Mouse (Mus musculus): Measurements from ENCODE around the gene Gm10318. TPM values are rescaled to one million over a fixed set of nuclear protein-coding genes. Genes with fewer than 3 reads are reported as not detected.

Gene Gm10318
- polyA plus RNA-seq, 1 experiment from 2014 or later = not detected

- H3K4me3 ChIP-seq = peak overlapping the region; percentile 42
- DNase-seq (ENCODE audit: low spot score) = no peak
- H3K4me1 ChIP-seq = peaks cover 6% of the 10 kb centered on the region; the same call in 1 of the 2 replicates
- 35% methylated on average over 14 of the region's 14 CpGs for WGBS
- no peaks in the 10 kb centered on the region for H3K9me3 ChIP-seq
- 0 out of 2 replicates have a peak, but pooled peaks cover 8% of the 10 kb centered on the region for H3K27me3 ChIP-seq (ENCODE audit: insufficient read depth, poor library complexity, severe bottlenecking)
- H3K36me3 ChIP-seq = no peaks in the 10 kb centered on the region
- no peak overlapping the region for H3K27ac ChIP-seq
Observed at GRCm38 (mm10) chr10:77864067-77864761, 11.6 kb downstream of the Gm10318 start.

DNA sequence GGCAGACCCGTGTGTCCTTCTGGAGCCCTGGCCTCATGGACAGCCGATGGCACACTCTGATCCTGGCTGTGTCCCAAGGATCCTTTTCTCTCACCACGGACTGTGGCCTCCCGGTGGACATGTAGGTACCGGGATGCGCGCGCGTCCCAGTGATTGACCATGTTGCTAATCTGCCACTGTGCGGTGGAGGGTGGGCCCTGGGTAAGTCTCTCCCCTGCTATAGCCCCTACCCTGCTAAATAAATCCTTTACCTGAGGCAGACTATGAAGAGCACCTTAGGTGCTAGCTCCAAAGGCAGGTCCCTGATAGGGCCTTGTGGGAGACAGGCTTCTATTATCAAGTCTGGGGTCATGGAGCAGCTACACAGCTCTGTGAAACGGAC lies 12.1 kb downstream of the Gm10318 start:
- H3K27ac ChIP-seq = no peak overlapping the region

DNA sequence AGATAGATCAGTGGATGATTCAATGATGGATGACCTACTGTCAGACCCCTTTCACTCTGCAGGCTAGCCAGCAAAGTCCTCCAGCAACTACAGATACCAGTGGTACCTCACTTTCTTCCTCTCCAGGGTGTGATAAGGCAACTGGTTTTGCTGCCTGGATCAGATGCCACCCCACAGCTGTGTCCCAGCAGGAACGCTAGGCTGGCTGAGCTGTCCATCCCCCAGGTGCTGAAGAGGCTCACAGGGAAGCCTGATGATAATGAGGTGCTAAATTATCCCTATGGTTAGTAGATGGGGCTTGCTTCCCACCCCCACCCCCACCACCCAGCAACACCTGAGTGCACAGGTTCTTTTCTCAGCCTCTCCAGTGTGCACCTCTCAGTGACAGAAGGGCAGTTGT lies 14.9 kb downstream of the Gm10318 start:
- no peaks in the 10 kb centered on the region for H3K27me3 ChIP-seq (ENCODE audit: insufficient read depth, poor library complexity, severe bottlenecking)
- H3K4me1 ChIP-seq = peaks cover 6% of the 10 kb centered on the region; the same call in 1 of the 2 replicates
- WGBS = 0% methylated on average over 1 of the region's 1 CpGs
- no peak for DNase-seq (ENCODE audit: low spot score)
- no peak overlapping the region for H3K4me3 ChIP-seq
- H3K27ac ChIP-seq = no peak overlapping the region
- H3K36me3 ChIP-seq = no peaks in the 10 kb centered on the region
- no peaks in the 10 kb centered on the region for H3K9me3 ChIP-seq

More for the DNA sequence above, 12.1 kb downstream of the Gm10318 start:
- no peak for DNase-seq (ENCODE audit: low spot score)
- no peaks in the 10 kb centered on the region for H3K9me3 ChIP-seq
- peak overlapping the region; percentile 42 for H3K4me3 ChIP-seq
- 0 out of 2 replicates have a peak, but pooled peaks cover 8% of the 10 kb centered on the region for H3K27me3 ChIP-seq (ENCODE audit: insufficient read depth, poor library complexity, severe bottlenecking)
- WGBS = 34% methylated on average over 11 of the region's 11 CpGs
- H3K36me3 ChIP-seq = no peaks in the 10 kb centered on the region
- peaks cover 6% of the 10 kb centered on the region; the same call in 1 of the 2 replicates for H3K4me1 ChIP-seq

DNA sequence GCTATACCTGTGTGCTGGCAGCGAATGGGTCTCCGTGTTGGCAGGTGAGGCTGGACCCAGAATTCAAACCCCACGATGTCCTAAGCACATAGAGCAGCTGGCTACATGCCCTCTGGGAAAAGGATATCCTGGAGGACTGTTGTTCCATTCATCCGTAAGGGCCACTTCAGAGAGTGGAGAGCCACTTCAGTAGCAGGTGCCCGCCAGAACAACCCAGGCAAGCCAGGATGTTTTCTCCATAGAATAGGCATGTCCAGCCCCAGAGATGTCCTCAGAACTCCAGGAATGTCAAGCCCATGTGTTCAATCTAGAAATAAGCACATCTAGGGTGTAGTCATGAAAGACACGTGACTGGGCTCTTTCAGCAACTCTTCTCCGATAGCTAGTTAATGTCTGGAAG lies 17.0 kb downstream of the Gm10318 start:
- H3K4me1 ChIP-seq = peaks cover 4% of the 10 kb centered on the region; the same call in 1 of the 2 replicates
- DNase-seq (ENCODE audit: low spot score) = no peak
- no peaks in the 10 kb centered on the region for H3K36me3 ChIP-seq
- H3K27me3 ChIP-seq (ENCODE audit: insufficient read depth, poor library complexity, severe bottlenecking) = no peaks in the 10 kb centered on the region
- H3K4me3 ChIP-seq = no peak overlapping the region
- H3K9me3 ChIP-seq = no peaks in the 10 kb centered on the region
- WGBS = 78% methylated on average over 7 of the region's 7 CpGs
- H3K27ac ChIP-seq = no peak overlapping the region

GRCm38 (mm10) chr10:77878985-77879384 lies 26.3 kb downstream of the Gm10318 start:
- Histone ChIP-seq H3K36me3 (no peaks in the 10 kb centered on the region), H3K4me1 (no peaks in the 10 kb centered on the region), H3K27ac (no peak overlapping the region), H3K4me3 (no peak overlapping the region), H3K9me3 (no peaks in the 10 kb centered on the region), H3K27me3 (ENCODE audit: insufficient read depth, poor library complexity, severe bottlenecking) (no peaks in the 10 kb centered on the region; the same call in 1 of the 2 replicates)
- 61% methylated on average over 6 of the region's 6 CpGs for WGBS
- no peak for DNase-seq (ENCODE audit: low spot score)

GRCm38 (mm10) chr10:77880305-77880704 lies 27.6 kb downstream of the Gm10318 start:
- no peak for DNase-seq (ENCODE audit: low spot score)

GRCm38 (mm10) chr10:77882553-77882952 lies 29.9 kb downstream of the Gm10318 start:
- 79% methylated on average over 5 of the region's 5 CpGs for WGBS
- no peaks in the 10 kb centered on the region for H3K9me3 ChIP-seq
- DNase-seq (ENCODE audit: low spot score) = no peak
- peaks cover 14% of the 10 kb centered on the region; the same call in 1 of the 2 replicates for H3K27me3 ChIP-seq (ENCODE audit: insufficient read depth, poor library complexity, severe bottlenecking)
- H3K36me3 ChIP-seq = no peaks in the 10 kb centered on the region
- no peaks in the 10 kb centered on the region for H3K4me1 ChIP-seq
- no peak overlapping the region for H3K27ac ChIP-seq
- H3K4me3 ChIP-seq = no peak overlapping the region

More at GRCm38 (mm10) chr10:77880305-77880704, 27.6 kb downstream of the Gm10318 start:
- Histone ChIP-seq H3K4me1 (no peaks in the 10 kb centered on the region), H3K9me3 (no peaks in the 10 kb centered on the region), H3K4me3 (no peak overlapping the region), H3K27me3 (ENCODE audit: insufficient read depth, poor library complexity, severe bottlenecking) (no peaks in the 10 kb centered on the region; the same call in 1 of the 2 replicates), H3K27ac (no peak overlapping the region), H3K36me3 (no peaks in the 10 kb centered on the region)
- WGBS = 67% methylated on average over 3 of the region's 3 CpGs

- WGBS = 44% methylated on average over 12 of the region's 12 CpGs
- H3K27me3 ChIP-seq (ENCODE audit: insufficient read depth, poor library complexity, severe bottlenecking) = peaks cover 14% of the 10 kb centered on the region; the same call in 1 of the 2 replicates
- no peak overlapping the region for H3K4me3 ChIP-seq
- peaks cover 5% of the 10 kb centered on the region for H3K9me3 ChIP-seq
- no peaks in the 10 kb centered on the region for H3K36me3 ChIP-seq
- no peaks in the 10 kb centered on the region for H3K4me1 ChIP-seq
- H3K27ac ChIP-seq = no peak overlapping the region
- no peak for DNase-seq (ENCODE audit: low spot score)
Observed at GRCm38 (mm10) chr10:77886007-77886747, 33.5 kb downstream of the Gm10318 start.

DNA sequence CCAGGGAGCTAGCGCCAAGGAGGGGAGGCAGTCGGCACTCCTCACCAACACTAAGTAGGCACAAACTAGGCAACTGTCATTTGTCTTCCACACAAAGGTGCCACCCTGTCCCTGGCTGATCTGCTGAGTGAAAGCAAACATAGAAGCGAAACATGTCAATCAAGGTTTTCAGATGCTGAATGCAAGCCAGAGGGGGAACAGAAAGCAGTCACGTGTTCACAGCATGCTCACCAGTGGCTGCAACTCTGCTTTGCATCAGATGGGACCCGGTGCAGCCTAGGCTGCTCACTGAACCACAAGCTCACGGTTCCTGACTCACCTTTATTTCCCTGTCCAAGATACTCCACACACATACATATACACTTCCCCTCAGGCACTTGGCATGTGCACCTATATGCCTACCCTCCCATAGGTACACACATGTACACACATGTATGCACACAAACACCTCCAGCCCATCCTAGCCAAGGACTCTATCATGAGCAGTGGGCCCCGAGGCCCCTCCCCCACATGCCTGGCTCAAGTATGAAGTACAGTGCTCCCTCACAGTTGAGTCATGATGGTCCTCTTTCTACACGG lies 38.4 kb downstream of the Gm10318 start:
- DNase-seq (ENCODE audit: low spot score) = no peak
- Histone ChIP-seq H3K27ac (no peak overlapping the region), H3K36me3 (no peaks in the 10 kb centered on the region), H3K27me3 (ENCODE audit: insufficient read depth, poor library complexity, severe bottlenecking) (peaks cover 12% of the 10 kb centered on the region; the same call in 1 of the 2 replicates), H3K9me3 (peaks cover 5% of the 10 kb centered on the region), H3K4me3 (no peak overlapping the region), H3K4me1 (peaks cover 12% of the 10 kb centered on the region; the same call in 1 of the 2 replicates)
- 81% methylated on average over 8 of the region's 8 CpGs for WGBS

GRCm38 (mm10) chr10:77895562-77895961 lies 42.9 kb downstream of the Gm10318 start:
- H3K4me1 ChIP-seq = peaks cover 20% of the 10 kb centered on the region; the same call in 1 of the 2 replicates
- peak; percentile 82 for DNase-seq (ENCODE audit: low spot score)
- 33% methylated on average over 5 of the region's 5 CpGs for WGBS

GRCm38 (mm10) chr10:77900126-77900525 lies 47.5 kb downstream of the Gm10318 start:
- 85% methylated on average over 7 of the region's 7 CpGs for WGBS
- Histone ChIP-seq H3K27ac (no peak overlapping the region), H3K27me3 (ENCODE audit: insufficient read depth, poor library complexity, severe bottlenecking) (peaks cover 22% of the 10 kb centered on the region), H3K4me3 (no peak overlapping the region), H3K36me3 (0 out of 2 replicates have a peak, but pooled peaks cover 3% of the 10 kb centered on the region), H3K9me3 (no peaks in the 10 kb centered on the region), H3K4me1 (peaks cover 40% of the 10 kb centered on the region)
- no peak for DNase-seq (ENCODE audit: low spot score)

More at GRCm38 (mm10) chr10:77895562-77895961, 42.9 kb downstream of the Gm10318 start:
- no peak overlapping the region for H3K4me3 ChIP-seq
- peaks cover 7% of the 10 kb centered on the region for H3K27me3 ChIP-seq (ENCODE audit: insufficient read depth, poor library complexity, severe bottlenecking)
- no peaks in the 10 kb centered on the region for H3K36me3 ChIP-seq
- 0 out of 2 replicates have a peak overlapping the region, but pooled peaks have one; percentile 31 for H3K27ac ChIP-seq
- H3K9me3 ChIP-seq = no peaks in the 10 kb centered on the region

DNA sequence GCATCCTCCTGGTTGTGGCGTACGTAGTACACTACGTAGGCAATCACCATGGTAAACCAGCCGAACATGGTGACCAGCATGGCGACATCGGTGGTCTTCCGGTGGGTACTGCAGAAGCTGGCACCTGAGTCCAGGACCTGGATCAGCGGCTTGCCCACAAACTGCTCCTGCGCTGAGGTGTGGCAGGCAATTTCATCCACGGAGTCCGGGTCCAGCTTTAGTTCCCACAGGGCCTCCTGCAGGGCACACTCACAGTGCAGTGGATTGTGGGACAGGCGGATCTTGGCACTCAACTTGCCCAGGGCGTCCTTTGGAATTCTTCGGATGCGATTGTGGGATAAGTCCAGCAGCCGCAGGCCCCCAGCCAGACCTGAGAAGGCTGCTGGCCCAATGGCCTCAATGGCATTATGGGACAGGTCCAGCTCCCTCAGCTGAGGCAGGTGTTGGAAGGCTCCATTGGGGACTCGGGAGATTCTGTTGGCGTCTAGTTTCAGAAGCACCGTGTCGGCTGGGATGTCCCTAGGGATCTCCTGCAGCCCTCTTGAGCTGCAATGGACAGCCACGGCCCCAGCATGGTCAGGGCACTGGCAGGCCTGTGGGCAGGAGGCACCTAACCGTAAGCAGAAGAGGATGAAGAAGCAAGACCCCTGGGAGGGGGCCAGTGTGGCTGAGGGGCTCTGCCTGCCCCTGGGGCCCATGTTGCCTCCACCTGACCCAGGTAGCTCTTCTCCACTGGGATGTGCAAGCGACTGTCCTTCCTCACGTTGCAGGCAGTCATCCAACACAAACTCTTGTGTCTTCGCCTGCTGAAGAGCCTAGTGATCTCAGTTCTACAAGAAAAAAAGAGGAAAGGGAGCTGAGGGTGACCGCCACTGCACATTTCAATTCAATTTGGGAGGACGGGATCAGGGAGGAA lies 48.5 kb downstream of the Gm10318 start:
- H3K27ac ChIP-seq = no peak overlapping the region
- H3K36me3 ChIP-seq = 0 out of 2 replicates have a peak, but pooled peaks cover 3% of the 10 kb centered on the region
- H3K4me1 ChIP-seq = peaks cover 30% of the 10 kb centered on the region
- no peak for DNase-seq (ENCODE audit: low spot score)
- 81% methylated on average over 27 of the region's 27 CpGs for WGBS
- H3K4me3 ChIP-seq = peak overlapping the region; percentile 77
- H3K27me3 ChIP-seq (ENCODE audit: insufficient read depth, poor library complexity, severe bottlenecking) = peaks cover 22% of the 10 kb centered on the region
- no peaks in the 10 kb centered on the region; the same call in 1 of the 2 replicates for H3K9me3 ChIP-seq
